Mouse (Mus musculus) brain, adult 10 weeks (tissue): Measurements from ENCODE around the gene Gzmc. TPM values are rescaled to one million over a fixed set of nuclear protein-coding genes. Genes with fewer than 3 reads are reported as not detected.

Experiments
- polyA plus RNA-seq: library from polyadenylated mRNA; stranded (reverse); fragments of 350-450 nt; fragmentation: Illumina TruSeq; extraction: RNeasy Lipid Tissue Mini Kit (QIAGEN cat#74804); gene quantifications from one replicate; pipeline ENCODE4 v1.2.3, GENCODE M21; 2015; ENCODE audit warnings: low read depth, low replicate concordance

Gzmc gene
- not detected for polyA plus RNA-seq

GRCm38 (mm10) chr14:56234556-56234955 is at the start of gene Gzmc:
Gzmc (minus strand) TSS chr14:56234656.

DNA sequence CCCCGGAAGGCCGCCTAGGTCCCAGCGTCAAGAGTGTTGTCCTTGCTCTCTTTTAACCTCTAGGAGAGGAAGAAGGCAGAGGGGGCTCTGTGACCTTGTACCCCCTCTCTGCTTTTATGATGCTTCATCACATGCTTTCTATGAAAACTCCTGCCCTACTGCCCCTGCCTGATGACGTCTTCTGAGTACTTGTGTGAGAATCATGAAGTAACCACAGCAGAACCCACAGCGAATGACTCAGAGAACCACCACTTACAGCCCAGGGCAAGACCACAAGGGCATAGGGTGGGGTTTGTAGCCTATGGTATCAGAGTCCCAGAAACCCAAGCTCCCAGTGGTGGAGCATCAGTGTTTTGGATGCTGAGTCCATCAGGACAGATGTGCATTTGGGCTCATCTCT is 27.7 kb upstream of the Gzmc start, which contains the start of gene Gzmb:
Gene Gzmb, minus strand, starts transcription at position 108 of the 400 bp plus-strand sequence.

DNA sequence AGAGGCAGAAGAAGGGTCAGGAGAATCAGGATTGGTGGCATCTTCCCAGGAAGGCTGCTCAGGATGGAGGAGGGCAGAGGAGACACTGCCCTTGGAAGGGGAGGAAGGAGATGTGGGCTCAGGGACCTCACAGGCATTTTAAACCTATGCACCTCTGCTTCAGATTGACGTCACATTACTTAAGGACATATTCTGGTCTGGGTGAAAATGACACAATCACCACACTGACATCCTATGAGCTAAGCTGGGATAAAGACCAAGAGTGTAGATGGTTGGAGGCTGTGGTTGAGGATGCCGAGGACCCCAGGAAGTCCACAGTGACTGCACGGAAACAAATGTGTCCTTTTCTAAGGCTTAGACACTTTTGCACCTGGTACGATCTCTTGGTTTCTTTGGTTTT is 23.1 kb downstream of the Gzmc start, which contains the start of gene Gzmf:
Gene Gzmf, minus strand, starts transcription at position 101 of the 400 bp plus-strand sequence.

Other genes starting within 250 kb of the Gzmc start
- not detected for gene Mcpt1, start 216.7 kb downstream of the Gzmc start, polyA plus RNA-seq
- gene Mcpt9, start 204.2 kb downstream of the Gzmc start, polyA plus RNA-seq: not detected
- not detected for gene Mcpt2, start 192.6 kb downstream of the Gzmc start, polyA plus RNA-seq
- not detected for gene Mcpt4, start 172.3 kb downstream of the Gzmc start, polyA plus RNA-seq
- gene Mcpt8, start 149.4 kb downstream of the Gzmc start, polyA plus RNA-seq: not detected
- not detected for gene Ctsg, start 132.1 kb downstream of the Gzmc start, polyA plus RNA-seq
- not detected for gene Gzme, start 114.0 kb downstream of the Gzmc start, polyA plus RNA-seq
- not detected for gene Gzmd, start 102.0 kb downstream of the Gzmc start, polyA plus RNA-seq
- not detected for gene Gzmg, start 75.1 kb downstream of the Gzmc start, polyA plus RNA-seq
- not detected for gene Gzmn, start 60.1 kb downstream of the Gzmc start, polyA plus RNA-seq
- gene Gzmf, start 23.2 kb downstream of the Gzmc start, polyA plus RNA-seq: not detected
- not detected for gene Gzmb, start 27.6 kb upstream of the Gzmc start, polyA plus RNA-seq
- 0.15 TPM for gene Atp12a, start 130.4 kb upstream of the Gzmc start, polyA plus RNA-seq
- gene Rnf17, start 167.9 kb upstream of the Gzmc start, polyA plus RNA-seq: 1.9 TPM